Mouse (Mus musculus) CH12.LX (cell line): ENCODE results near the gene Anapc5. TPM values are rescaled to one million over a fixed set of nuclear protein-coding genes. Genes with fewer than 3 reads are reported as not detected.

ENCODE experiments used
- DNase-seq: peaks from one replicate; pipeline ENCODE4 v3.0.0-alpha.2; 2013; ENCODE audit errors: extremely low read depth
- H3K27ac ChIP-seq: 2 replicates; pipeline ENCODE4 v1.5.1; 2012; ENCODE audit warnings: low read depth, mild to moderate bottlenecking, control low read depth, moderate library complexity; ENCODE audit not compliant: insufficient read depth
- H3K27me3 ChIP-seq: replicated peaks from 2 replicates; pipeline ENCODE3; 2012; ENCODE audit warnings: inconsistent platforms
- H3K36me3 ChIP-seq, 2 experiments: replicated peaks in 1 of 2; 2 replicates each; pipeline versions ENCODE3 to v1.6.1; 2012; ENCODE audit warnings: inconsistent platforms in 1 of 2, low read length in 1 of 2, mild to moderate bottlenecking in 1 of 2, mixed read lengths in 1 of 2, moderate library complexity in 1 of 2; ENCODE audit not compliant: control insufficient read depth in 1 of 2, insufficient read depth in 1 of 2
- H3K4me1 ChIP-seq, 2 experiments: 2 replicates each; pipeline ENCODE4 v1.6.1; 2012; ENCODE audit warnings: inconsistent platforms in 1 of 2, moderate library complexity in 1 of 2; ENCODE audit not compliant: insufficient read depth in 2 of 2, control insufficient read depth in 1 of 2
- H3K4me2 ChIP-seq: 2 replicates; pipeline ENCODE4 v1.6.1; 2012; ENCODE audit warnings: low read depth, mild to moderate bottlenecking, control low read depth; ENCODE audit not compliant: poor library complexity, insufficient read depth, severe bottlenecking
- H3K4me3 ChIP-seq, 3 experiments: fragments of 150-350 bp in 1 of 3; sonication (generic) in 1 of 3; replicated peaks in 1 of 3; 2 replicates each; pipeline versions ENCODE3 to v1.5.1; 2011 to 2012; ENCODE audit warnings: low read depth in 2 of 3, low read length in 2 of 3, mild to moderate bottlenecking in 2 of 3, moderate library complexity in 2 of 3, control low read depth in 1 of 3, improper control_type of control experiment in 1 of 3, inconsistent platforms in 1 of 3, mixed read lengths in 1 of 3; ENCODE audit not compliant: poor library complexity in 1 of 3
- H3K79me2 ChIP-seq: replicated peaks from 2 replicates; pipeline ENCODE4 v1.6.1; 2012; ENCODE audit warnings: mild to moderate bottlenecking, moderate library complexity; ENCODE audit not compliant: control insufficient read depth, poor library complexity, insufficient read depth, severe bottlenecking; ENCODE audit errors: extremely low read depth
- H3K9ac ChIP-seq: 2 replicates; pipeline ENCODE4 v1.6.1; 2012; ENCODE audit warnings: low read depth, mild to moderate bottlenecking, control low read depth, moderate library complexity; ENCODE audit not compliant: insufficient read depth
- H3K9me3 ChIP-seq: replicated peaks from 2 replicates; pipeline ENCODE3; 2012; ENCODE audit warnings: low read length, inconsistent platforms, mixed read lengths
- BHLHE40 ChIP-seq: IDR thresholded peaks from 2 replicates; pipeline ENCODE4 v1.6.1; 2011; ENCODE audit warnings: mild to moderate bottlenecking, low read depth, low read length, improper control_type of control experiment
- CHD1 ChIP-seq: IDR thresholded peaks from 2 replicates; pipeline ENCODE4 v1.6.1; 2012; ENCODE audit warnings: low read depth, low read length, improper control_type of control experiment, inconsistent platforms
- CTCF ChIP-seq, 2 experiments: IDR thresholded peaks in 1 of 2; conservative IDR thresholded peaks in 1 of 2; 2 replicates each; pipeline ENCODE4 v1.5.1; 2011 to 2012; ENCODE audit warnings: low read depth in 2 of 2, low read length in 2 of 2, improper control_type of control experiment in 1 of 2, inconsistent platforms in 1 of 2, mild to moderate bottlenecking in 1 of 2, moderate library complexity in 1 of 2
- E2F4 ChIP-seq: IDR thresholded peaks from 2 replicates; pipeline ENCODE4 v1.6.1; 2011; ENCODE audit warnings: low read depth, low read length, improper control_type of control experiment; ENCODE audit not compliant: insufficient replicate concordance
- ELF1 ChIP-seq: IDR thresholded peaks from 2 replicates; pipeline ENCODE4 v1.6.1; 2014; ENCODE audit warnings: low read depth, mild to moderate bottlenecking, inconsistent platforms, low read length, improper control_type of control experiment
- EP300 ChIP-seq: IDR thresholded peaks from 2 replicates; pipeline ENCODE4 v1.6.1; 2011; ENCODE audit warnings: low read length, improper control_type of control experiment
- ETS1 ChIP-seq: conservative IDR thresholded peaks from 2 replicates; pipeline ENCODE4 v1.6.1; 2012; ENCODE audit warnings: low read depth, mild to moderate bottlenecking, inconsistent platforms, low read length, improper control_type of control experiment, moderate library complexity
- GABPA ChIP-seq: IDR thresholded peaks from 2 replicates; pipeline ENCODE4 v1.6.1; 2012; ENCODE audit warnings: low read depth, low read length, improper control_type of control experiment, inconsistent platforms; ENCODE audit not compliant: insufficient replicate concordance
- HCFC1 ChIP-seq: IDR thresholded peaks from 2 replicates; pipeline ENCODE4 v1.6.1; 2012; ENCODE audit warnings: low read depth, mild to moderate bottlenecking, inconsistent platforms, low read length, improper control_type of control experiment
- IRF4 ChIP-seq: IDR thresholded peaks from 2 replicates; pipeline ENCODE4 v1.6.1; 2014; ENCODE audit warnings: low read depth, mild to moderate bottlenecking, inconsistent platforms, low read length, improper control_type of control experiment
- JUN ChIP-seq: IDR thresholded peaks from 2 replicates; pipeline ENCODE4 v1.6.1; 2011; ENCODE audit warnings: low read depth, mild to moderate bottlenecking, low read length, improper control_type of control experiment, moderate library complexity; ENCODE audit not compliant: insufficient read depth
- JUND ChIP-seq: conservative IDR thresholded peaks from 2 replicates; pipeline ENCODE4 v1.6.1; 2011; ENCODE audit warnings: low read depth, low read length, improper control_type of control experiment
- MAFK ChIP-seq: IDR thresholded peaks from 2 replicates; pipeline ENCODE4 v1.6.1; 2011; ENCODE audit warnings: low read length, improper control_type of control experiment; ENCODE audit not compliant: insufficient replicate concordance
- MAX ChIP-seq: IDR thresholded peaks from 2 replicates; pipeline ENCODE4 v1.6.1; 2011; ENCODE audit warnings: low read length, improper control_type of control experiment
- MAZ ChIP-seq: IDR thresholded peaks from 2 replicates; pipeline ENCODE4 v1.6.1; 2012; ENCODE audit warnings: low read depth, mild to moderate bottlenecking, inconsistent platforms, low read length, improper control_type of control experiment, moderate library complexity
- MEF2A ChIP-seq: IDR thresholded peaks from 2 replicates; pipeline ENCODE4 v1.6.1; 2014; ENCODE audit warnings: low read depth, mild to moderate bottlenecking, inconsistent platforms, low read length, improper control_type of control experiment, borderline replicate concordance
- MXI1 ChIP-seq: IDR thresholded peaks from 2 replicates; pipeline ENCODE4 v1.6.1; 2011; ENCODE audit warnings: mild to moderate bottlenecking, low read depth, low read length, improper control_type of control experiment
- MYC ChIP-seq: IDR thresholded peaks from 2 replicates; pipeline ENCODE4 v1.6.1; 2011; ENCODE audit warnings: low read depth, mild to moderate bottlenecking, improper control_type of control experiment, low read length
- NELFE ChIP-seq: IDR thresholded peaks from 2 replicates; pipeline ENCODE4 v1.6.1; 2011; ENCODE audit warnings: low read depth, low read length, improper control_type of control experiment
- NRF1 ChIP-seq: IDR thresholded peaks from 2 replicates; pipeline ENCODE4 v1.6.1; 2014; ENCODE audit warnings: low read depth, mild to moderate bottlenecking, inconsistent platforms, low read length, improper control_type of control experiment, moderate library complexity
- POLR2A ChIP-seq: IDR thresholded peaks from 2 replicates; pipeline ENCODE4 v1.6.1; 2011; ENCODE audit warnings: low read depth, mild to moderate bottlenecking, improper control_type of control experiment, low read length
- POLR2AphosphoS2 ChIP-seq: IDR thresholded peaks from 2 replicates; pipeline ENCODE4 v1.6.1; 2011; ENCODE audit warnings: low read depth, low read length, improper control_type of control experiment
- RAD21 ChIP-seq: IDR thresholded peaks from 2 replicates; pipeline ENCODE4 v1.6.1; 2011; ENCODE audit warnings: low read depth, mild to moderate bottlenecking, low read length, improper control_type of control experiment, moderate library complexity
- RCOR1 ChIP-seq: conservative IDR thresholded peaks from 2 replicates; pipeline ENCODE4 v1.6.1; 2012; ENCODE audit warnings: low read depth, mild to moderate bottlenecking, inconsistent platforms, low read length, improper control_type of control experiment
- SIN3A ChIP-seq: IDR thresholded peaks from 2 replicates; pipeline ENCODE4 v1.6.1; 2012; ENCODE audit warnings: low read length, improper control_type of control experiment, inconsistent platforms
- SMC3 ChIP-seq: IDR thresholded peaks from 2 replicates; pipeline ENCODE4 v1.6.1; 2011; ENCODE audit warnings: low read depth, low read length, improper control_type of control experiment
- TCF12 ChIP-seq: IDR thresholded peaks from 2 replicates; pipeline ENCODE4 v1.6.1; 2014; ENCODE audit warnings: low read depth, mild to moderate bottlenecking, inconsistent platforms, low read length, improper control_type of control experiment
- UBTF ChIP-seq: IDR thresholded peaks from 2 replicates; pipeline ENCODE4 v1.6.1; 2012; ENCODE audit warnings: low read depth, mild to moderate bottlenecking, inconsistent platforms, low read length, improper control_type of control experiment, moderate library complexity
- USF2 ChIP-seq: conservative IDR thresholded peaks from 2 replicates; pipeline ENCODE4 v1.6.1; 2011; ENCODE audit warnings: low read depth, low read length, improper control_type of control experiment
- ZC3H11A ChIP-seq: IDR thresholded peaks from 2 replicates; pipeline ENCODE4 v1.6.1; 2012; ENCODE audit warnings: low read depth, mild to moderate bottlenecking, inconsistent platforms, low read length, improper control_type of control experiment
- ZMIZ1 ChIP-seq: IDR thresholded peaks from 2 replicates; pipeline ENCODE4 v1.6.1; 2012; ENCODE audit warnings: low read depth, mild to moderate bottlenecking, inconsistent platforms, low read length, improper control_type of control experiment
- ZNF384 ChIP-seq: IDR thresholded peaks from 2 replicates; pipeline ENCODE4 v1.6.1; 2012; ENCODE audit warnings: low read depth, low read length, improper control_type of control experiment, inconsistent platforms
- dilution Hi-C: fragments of 300-500 bp; cut with MboI; formaldehyde crosslinking; loops from 2 replicates; pipeline ENCODE4 v1.14.3; 2020; ENCODE audit warnings: low sequenced_read_pairs; ENCODE audit not compliant: extremely low pct_unique_long_range_greater_than_20kb, extremely low pct_ligation_motif_present
- in situ Hi-C: fragments of 300-500 bp; cut with MboI; formaldehyde crosslinking; loops from 3 replicates; pipeline ENCODE4 v1.14.3; 2019; ENCODE audit warnings: low sequenced_read_pairs, low pct_ligation_motif_present, low pct_unique_long_range_greater_than_20kb, mixed read lengths
- polyA plus RNA-seq: library from polyadenylated mRNA; unstranded; fragments of >175 nt; gene quantifications from 2 replicates; pipeline ENCODE4 v1.2.1, GENCODE M21; 2012; ENCODE audit warnings: low read depth; ENCODE audit not compliant: insufficient read length
- total RNA-seq, 2 experiments: library from RNA; depleted of rRNA; stranded (reverse); fragments of 300-350 nt in 1 of 2; fragments of >200 nt in 1 of 2; gene quantifications; 2 replicates each; pipeline ENCODE4 v1.2.3; 2012 to 2014

Gene Anapc5
- total and polyA plus RNA-seq, 3 experiments = 247 to 280 (median 252) TPM

DNA sequence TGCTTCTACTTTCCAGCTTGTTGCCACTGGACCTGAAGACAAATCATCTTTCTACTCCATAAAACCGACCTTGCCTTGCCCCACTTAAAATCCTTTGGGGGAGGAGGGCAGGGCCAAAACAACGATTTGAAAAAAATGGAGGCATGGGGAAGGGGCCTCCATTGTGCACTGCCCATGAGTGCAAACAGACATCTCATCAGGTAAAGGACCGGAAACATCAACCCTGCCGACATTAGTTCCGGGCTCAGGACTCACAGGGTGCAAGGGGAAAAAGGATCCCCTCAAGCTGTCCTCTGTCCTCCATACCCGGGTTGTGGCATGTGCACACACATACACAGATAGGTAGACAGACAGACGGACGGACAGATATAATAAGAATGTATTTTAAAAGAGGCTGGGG is 4.0 kb upstream of the Anapc5 start:
- peaks cover 4 to 21% of the 10 kb centered on the region in 2 experiments for H3K4me1 ChIP-seq
- H3K4me2 ChIP-seq = no peak overlapping the region
- H3K27me3 ChIP-seq = no peaks in the 10 kb centered on the region
- no peak overlapping the region for H3K27ac ChIP-seq
- H3K36me3 ChIP-seq = no peaks in the 10 kb centered on the region
- no peaks in the 10 kb centered on the region for H3K9me3 ChIP-seq
- no peak overlapping the region for H3K4me3 ChIP-seq
- DNase-seq = no peak
- H3K9ac ChIP-seq = peak overlapping the region; percentile 42; the same call in 1 of the 2 replicates
- in situ Hi-C loops = no loop called here
- peaks cover 3% of the 10 kb centered on the region for H3K79me2 ChIP-seq
- dilution Hi-C loops = no loop called here
- TF ChIP-seq MAFK = no peak
- no peak for TF ChIP-seq USF2
- TF ChIP-seq EP300 = no peak
- no peak for TF ChIP-seq GABPA
- no peak for TF ChIP-seq NELFE
- no peak for TF ChIP-seq SMC3
- no peak for TF ChIP-seq MYC
- TF ChIP-seq RCOR1 = no peak
- no peak for TF ChIP-seq ETS1
- no peak for TF ChIP-seq MEF2A
- no peak for TF ChIP-seq CHD1

- Histone ChIP-seq H3K79me2 (peaks cover 8% of the 10 kb centered on the region), H3K27me3 (no peaks in the 10 kb centered on the region), H3K27ac (no peak overlapping the region), H3K9ac (peak overlapping the region; percentile 42; the same call in 1 of the 2 replicates), H3K36me3 (peaks cover 1 to 5% of the 10 kb centered on the region in 2 experiments), H3K4me1 (peaks cover 4 to 28% of the 10 kb centered on the region in 2 experiments), H3K4me3 (no peak overlapping the region), H3K9me3 (no peaks in the 10 kb centered on the region), H3K4me2 (0 out of 2 replicates have a peak overlapping the region, but pooled peaks have one; percentile 40)
- DNase-seq = peak; percentile 81
- in situ Hi-C loops = no loop called here
- dilution Hi-C loops = no loop called here
- no peak; the same call in 1 of the 2 replicates for TF ChIP-seq NELFE
- no peak for TF ChIP-seq ZC3H11A
- TF ChIP-seq GABPA = no peak
- TF ChIP-seq ELF1 = no peak
- TF ChIP-seq ZMIZ1 = no peak
- no peak for TF ChIP-seq MAZ
- TF ChIP-seq SMC3 = no peak
- TF ChIP-seq BHLHE40 = no peak; the same call in 1 of the 2 replicates
- peak; percentile 70; the same call in 1 of the 2 replicates for TF ChIP-seq ETS1
- no peak for TF ChIP-seq MXI1
- no peak; the same call in 1 of the 2 replicates for TF ChIP-seq SIN3A
- TF ChIP-seq POLR2AphosphoS2 = no peak
- no peak for TF ChIP-seq HCFC1
- no peak for TF ChIP-seq E2F4
- peak; percentile 20 to 43; a peak in 2 of 4 replicates for TF ChIP-seq CTCF (conservative IDR thresholded peaks at IDR 0.05 in 1 of 2, IDR thresholded peaks at IDR 0.05 in 1 of 2; ENCODE audit: low read depth in 2 of 2, low read length in 2 of 2)
- no peak for TF ChIP-seq RAD21
- no peak for TF ChIP-seq MYC
- TF ChIP-seq JUND = peak; percentile 67; the same call in 1 of the 2 replicates
- 0 out of 2 replicates have a peak, but pooled peaks have one; percentile 16 for TF ChIP-seq POLR2A
- TF ChIP-seq CHD1 = no peak
- TF ChIP-seq ZNF384 = no peak
- no peak for TF ChIP-seq MAX
- no peak for TF ChIP-seq UBTF
- TF ChIP-seq TCF12 = peak; percentile 93
- TF ChIP-seq NRF1 = no peak
- peak; percentile 56; the same call in 1 of the 2 replicates for TF ChIP-seq JUN
- TF ChIP-seq IRF4 = peak; percentile 71
- peak; percentile 84; the same call in 1 of the 2 replicates for TF ChIP-seq EP300
Observed at GRCm38 (mm10) chr5:122824450-122824849, 3.3 kb upstream of the Anapc5 start.
